Mouse (Mus musculus) liver, adult 2 months (tissue): ENCODE measurements around the gene Vmn2r22.
"Not testable (repeated sequence)": the region's sequence is repeated elsewhere in the genome, so short reads cannot be mapped to it uniquely, and the experiment has no call there.

Source experiments
- CTCF ChIP-seq: fragments of 200-500 bp; IDR thresholded peaks from 2 replicates; pipeline ENCODE4 v1.5.1; 2011; ENCODE audit warnings: low read depth, low read length, control low read depth
- POLR2A ChIP-seq: fragments of 200-500 bp; IDR thresholded peaks from 2 replicates; pipeline ENCODE4 v1.6.1; 2011; ENCODE audit warnings: low read length, control low read depth; ENCODE audit not compliant: insufficient read depth; ENCODE audit errors: extremely low read depth

DNA sequence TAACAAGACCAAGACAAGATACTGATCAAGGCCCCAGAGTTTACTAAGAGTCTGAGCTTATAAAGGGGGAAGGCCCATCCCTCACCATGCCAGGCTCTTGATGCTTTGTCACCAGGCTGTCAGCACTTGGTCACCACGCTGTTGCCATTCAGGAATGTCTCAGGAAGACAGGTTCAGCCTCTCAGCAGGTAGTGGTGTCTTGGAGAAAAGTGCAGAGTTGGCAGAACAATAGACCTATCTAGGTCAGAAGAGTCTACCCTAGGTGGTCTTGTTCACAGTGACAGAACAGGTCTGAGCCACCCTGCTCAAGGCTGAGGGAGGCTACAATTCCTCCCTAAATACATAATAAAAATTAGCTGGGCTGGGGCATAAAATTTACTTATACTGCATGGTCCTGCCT lies 46.1 kb upstream of the Vmn2r22 start:
- TF ChIP-seq CTCF, POLR2A: not testable (repeated sequence)
